Mouse (Mus musculus): ENCODE results near the gene Pik3c2g.

- TF ChIP-seq POLR2A (IDR thresholded peaks at IDR 0.05; ENCODE audit: extremely low read depth, insufficient read depth, low read length) (no peak), CTCF (IDR thresholded peaks at IDR 0.05; ENCODE audit: extremely low read depth, insufficient read depth, low read length) (no peak)
These were observed 376.8 kb downstream of the Pik3c2g start for GRCm38 (mm10) chr6:139963775-139964174.
